Mouse (Mus musculus) kidney, adult 9 months (tissue): ENCODE measurements around the gene Ube2l3.

Experiments used
- DNase-seq: peaks from one replicate; pipeline ENCODE4 v3.0.0; 2022

Gene Ube2l3

DNA sequence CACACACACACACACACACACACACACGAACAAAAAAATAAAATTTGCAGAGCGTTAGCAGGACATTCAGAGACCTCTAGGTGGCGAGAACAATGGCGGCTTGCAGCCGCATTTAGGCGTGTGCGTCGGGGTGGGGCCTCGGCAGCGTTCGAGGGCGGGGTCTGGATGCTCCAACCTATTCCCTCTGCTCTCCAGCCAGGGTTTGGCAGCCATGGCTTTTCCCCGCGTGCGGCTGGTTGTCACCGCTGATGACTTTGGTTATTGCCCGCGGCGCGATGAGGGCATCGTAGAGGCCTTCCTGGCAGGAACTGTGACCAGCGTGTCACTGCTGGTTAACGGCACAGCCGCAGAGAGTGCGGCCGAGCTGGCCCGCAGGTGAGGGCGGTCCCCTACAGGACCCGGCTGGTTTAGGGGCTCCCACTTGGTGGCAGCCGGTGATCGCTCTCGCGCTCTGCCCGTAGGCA lies 55.6 kb downstream of the Ube2l3 start, which contains the start of gene Ccdc116:
Gene Ccdc116, minus strand, starts transcription at position 458 of the 464 bp plus-strand sequence.
- peak; percentile 70 for DNase-seq

DNA sequence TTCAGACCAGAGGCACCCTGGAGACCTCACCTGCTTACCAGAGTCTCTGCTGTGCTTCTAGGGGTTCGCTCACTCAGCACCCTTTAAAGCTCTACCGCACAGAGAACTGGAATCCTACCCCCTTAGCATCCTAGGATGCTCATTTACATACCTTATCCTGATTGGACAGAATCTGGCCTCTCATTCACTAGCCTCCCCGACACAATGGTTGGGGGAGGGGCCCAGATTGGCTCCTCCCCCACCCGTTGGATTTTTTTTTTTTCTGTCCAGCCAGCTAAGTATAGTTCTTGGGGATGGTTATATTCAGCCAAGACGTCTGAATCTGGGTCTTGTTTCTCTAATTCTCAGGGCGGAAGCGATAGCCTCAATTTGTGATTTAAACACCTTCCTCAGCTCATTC lies 58.1 kb downstream of the Ube2l3 start, which contains the start of gene Ydjc:
Gene Ydjc, plus strand, starts transcription at position 283 of the 400 bp plus-strand sequence.
- no peak for DNase-seq

DNA sequence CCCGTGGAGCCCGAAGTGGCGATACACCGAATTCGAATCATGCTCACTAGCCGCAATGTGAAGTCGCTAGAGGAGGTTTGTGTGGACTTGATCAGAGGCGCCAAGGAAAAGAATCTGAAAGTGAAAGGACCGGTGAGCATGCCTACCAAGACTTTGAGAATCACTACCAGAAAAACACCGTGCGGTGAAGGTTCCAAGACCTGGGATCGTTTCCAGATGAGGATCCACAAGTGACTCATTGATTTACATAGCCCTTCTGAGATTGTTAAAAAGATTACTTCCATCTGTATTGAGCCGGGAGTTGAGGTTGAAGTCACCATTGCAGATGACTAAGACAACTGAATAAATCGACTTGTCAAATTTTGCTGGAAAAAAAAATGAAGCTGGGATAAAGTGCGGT lies 65.1 kb downstream of the Ube2l3 start:
- no peak for DNase-seq

DNA sequence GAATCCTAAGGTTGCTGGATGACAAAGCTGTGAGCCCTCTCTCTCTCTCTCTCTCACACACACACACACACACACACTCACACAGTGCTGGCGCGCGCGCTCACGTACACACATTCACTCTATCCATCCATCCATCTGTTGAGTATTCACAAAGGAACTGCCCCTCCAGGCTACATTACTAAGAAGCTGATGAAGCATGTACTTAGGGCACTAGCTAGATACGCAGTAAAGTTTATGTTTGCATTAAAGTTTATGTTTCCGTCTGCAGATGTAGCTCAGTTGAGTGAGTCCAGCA lies 69.6 kb downstream of the Ube2l3 start:
- no peak for DNase-seq

DNA sequence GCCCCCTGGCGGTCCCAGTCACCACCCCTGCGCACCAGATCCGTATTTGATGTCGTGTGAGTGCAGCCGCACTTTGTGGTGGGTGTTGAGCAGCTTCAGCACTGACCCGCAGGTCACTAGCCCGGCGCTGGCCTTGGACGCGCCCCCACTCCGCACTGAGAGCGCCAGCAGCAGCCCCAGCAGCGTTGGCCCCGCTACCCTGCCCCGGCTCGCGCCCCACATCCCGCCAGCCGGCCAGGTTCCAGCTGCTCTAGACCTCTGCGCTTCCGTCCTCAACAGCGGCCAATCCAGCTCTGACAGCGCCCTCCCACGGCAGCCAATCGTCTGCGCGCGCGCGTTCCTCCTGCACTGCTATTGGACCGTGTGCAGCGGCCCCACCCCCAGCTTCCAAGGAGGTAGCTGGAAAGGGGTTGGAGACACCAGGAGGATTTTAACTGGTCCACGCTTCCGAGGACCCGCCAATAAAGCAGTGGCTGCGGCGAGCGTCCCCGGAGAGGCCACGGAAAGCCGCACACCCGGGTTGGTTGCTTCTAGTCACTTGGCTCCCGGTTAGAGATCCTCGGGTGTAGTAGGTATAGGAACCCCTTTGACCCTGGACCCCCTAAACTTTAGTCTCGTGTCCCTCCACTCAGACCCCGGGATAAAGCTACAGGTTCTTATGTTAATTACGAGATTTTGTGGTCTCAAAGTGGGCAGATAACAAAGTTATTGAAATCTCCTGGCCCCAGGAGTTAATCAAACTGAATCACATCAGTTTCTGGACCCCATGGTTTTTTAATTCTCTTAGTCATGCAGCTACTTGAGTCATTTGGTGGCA lies 70.2 kb downstream of the Ube2l3 start, which contains the start of gene Sdf2l1:
Gene Sdf2l1, minus strand, starts transcription at position 295 of the 817 bp plus-strand sequence.
- peak; percentile 98 for DNase-seq

DNA sequence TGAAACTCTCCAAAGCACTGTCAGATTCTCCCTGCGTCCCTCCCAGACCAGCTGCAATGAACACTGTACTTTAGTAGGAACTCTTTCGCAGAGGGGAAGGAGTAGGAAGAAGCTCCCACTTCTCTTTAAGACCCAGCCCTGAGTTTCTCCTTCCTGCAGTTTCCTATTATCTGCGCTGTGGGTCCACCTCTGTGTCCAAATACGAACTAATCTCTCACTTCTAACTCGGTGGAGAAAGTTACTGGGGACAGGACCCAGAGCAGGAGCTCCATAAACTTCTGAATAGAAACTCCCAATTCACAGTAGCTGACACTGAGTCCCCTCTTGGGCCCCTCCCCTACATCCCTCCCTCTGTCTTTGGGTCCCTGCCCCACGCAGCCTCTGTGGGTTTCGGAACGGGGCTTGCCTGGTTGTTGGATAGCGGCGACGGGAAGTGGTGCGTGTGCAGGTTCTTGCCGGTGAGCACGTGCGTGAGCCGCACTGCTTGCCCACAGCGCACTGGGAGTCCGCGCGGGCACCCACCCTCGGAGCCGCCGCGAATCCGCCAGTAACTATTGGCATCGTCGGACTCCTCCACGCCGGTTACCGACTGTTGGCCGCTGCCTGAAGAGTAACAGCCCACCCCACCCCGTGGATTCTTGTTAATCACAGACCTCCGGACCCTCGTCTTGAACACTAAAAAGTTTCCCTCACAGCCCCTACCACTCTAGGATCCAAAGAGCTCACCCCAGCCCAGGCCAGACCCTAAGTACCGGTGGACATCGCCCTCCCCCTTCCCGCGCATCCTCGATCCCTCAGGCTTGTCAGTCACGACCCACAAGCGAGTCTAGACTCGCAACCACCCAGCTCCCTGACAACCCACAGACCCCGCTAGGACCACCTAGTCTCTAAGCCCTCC lies 71.0 kb downstream of the Ube2l3 start:
- DNase-seq, result no peak

DNA sequence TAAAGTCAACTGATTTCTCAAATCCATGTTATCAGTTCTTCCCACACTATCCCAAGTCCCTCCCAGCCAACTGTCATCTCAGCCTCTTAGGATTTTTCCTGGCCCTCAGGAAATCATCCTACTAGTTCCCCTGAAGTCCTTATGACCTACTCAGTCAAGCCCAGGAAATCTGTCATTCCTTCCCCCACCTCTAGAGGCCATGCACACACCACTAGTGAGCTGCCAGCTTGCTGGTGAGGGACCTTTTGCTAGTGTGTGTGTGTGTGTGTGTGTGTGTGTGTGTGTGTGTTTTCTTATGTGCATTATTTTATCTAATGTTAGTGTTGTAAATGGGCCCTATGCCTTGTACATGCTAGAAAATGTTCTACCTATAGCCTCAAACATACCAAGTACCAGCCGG lies 75.2 kb downstream of the Ube2l3 start:
- DNase-seq, result peak; percentile 66

DNA sequence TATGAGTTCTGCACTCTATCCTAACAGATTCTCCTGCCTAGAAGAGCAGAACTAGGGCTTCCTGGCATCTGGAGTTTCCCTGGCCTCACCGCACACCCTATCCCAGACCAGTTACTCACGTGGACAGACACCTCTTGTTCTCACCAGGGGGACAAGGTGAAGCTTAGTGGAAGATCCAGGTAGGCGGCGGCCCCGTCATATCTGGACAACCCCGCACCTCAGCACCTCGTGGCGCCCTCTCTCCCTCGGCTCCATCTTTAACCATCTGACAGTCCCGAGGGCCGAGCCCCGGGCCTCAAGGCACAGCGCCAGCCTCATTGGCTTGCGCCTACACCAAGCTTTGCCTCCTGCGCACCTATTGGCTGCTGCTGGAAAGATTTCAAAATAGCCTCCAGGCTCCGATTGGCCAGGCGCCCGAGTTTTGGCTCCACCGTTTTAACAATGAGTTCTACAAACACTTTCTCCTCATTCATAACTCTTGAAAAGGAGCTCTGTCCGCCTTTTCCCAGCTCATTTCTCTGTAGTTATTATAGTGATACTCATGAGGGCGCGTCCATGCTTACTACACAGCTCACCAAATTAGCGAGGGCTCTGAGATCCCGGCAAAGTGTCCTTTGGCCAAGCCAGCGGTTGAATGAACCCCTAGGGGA lies 77.5 kb downstream of the Ube2l3 start, which contains the start of gene 2610318N02Rik:
Gene 2610318N02Rik, minus strand, starts transcription at position 297 of the 650 bp plus-strand sequence.
- peak; percentile 66 for DNase-seq

DNA sequence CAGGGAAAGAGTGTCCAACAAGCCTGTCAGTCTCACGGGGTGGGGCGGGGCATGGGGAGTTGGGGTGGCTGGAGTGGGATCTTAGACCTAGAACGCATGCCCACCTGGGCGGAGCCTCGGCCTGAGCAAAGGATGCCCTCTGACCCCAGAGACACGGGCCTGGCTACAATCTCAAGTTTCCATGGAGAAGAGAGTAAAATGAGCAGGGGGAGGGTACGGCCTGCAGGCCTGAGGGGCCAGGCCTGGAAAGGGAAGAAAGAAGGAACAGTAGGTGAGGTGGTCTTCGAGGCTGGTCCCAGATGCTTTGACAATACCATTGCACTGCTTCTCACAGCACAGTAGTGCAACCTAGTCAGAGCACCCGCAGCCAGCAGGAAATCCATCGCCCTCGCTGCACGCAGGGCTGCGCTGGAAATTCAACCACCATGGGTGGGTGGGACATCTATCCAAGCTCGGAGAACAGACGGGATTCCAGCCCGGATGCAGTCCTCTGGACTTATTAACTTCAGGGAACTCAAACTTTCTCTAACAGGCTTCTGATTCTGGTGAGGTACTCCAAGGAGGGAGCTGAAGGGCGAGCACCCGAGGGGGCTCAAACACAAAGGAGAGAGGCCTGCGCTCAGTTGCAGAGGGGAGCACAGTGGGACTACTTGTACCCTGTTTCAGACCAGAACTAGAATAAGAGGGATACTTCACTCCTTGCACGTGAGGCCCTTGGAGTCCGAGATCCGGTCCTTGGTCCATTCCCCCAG lies 78.2 kb downstream of the Ube2l3 start:
- DNase-seq, result no peak

DNA sequence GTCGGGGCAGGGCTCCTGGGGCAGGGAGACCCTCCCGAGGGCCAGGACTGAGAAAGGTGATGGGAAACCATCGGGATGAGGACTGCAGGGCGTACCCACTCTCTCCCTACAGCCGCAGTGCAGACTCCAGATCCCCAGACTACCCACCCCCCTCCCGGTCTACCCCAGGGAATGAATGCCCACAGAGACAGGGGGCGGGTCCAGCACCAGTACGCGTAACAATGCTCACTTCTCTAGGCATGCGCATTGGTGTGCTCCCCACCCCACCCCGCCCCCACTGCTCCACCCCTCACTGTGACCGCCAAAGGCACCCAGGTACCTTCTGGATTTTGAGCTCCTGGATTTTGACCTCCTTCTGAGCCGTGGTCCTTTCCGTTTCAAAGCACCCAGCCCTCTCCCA lies 80.9 kb downstream of the Ube2l3 start:
- DNase-seq, result no peak

DNA sequence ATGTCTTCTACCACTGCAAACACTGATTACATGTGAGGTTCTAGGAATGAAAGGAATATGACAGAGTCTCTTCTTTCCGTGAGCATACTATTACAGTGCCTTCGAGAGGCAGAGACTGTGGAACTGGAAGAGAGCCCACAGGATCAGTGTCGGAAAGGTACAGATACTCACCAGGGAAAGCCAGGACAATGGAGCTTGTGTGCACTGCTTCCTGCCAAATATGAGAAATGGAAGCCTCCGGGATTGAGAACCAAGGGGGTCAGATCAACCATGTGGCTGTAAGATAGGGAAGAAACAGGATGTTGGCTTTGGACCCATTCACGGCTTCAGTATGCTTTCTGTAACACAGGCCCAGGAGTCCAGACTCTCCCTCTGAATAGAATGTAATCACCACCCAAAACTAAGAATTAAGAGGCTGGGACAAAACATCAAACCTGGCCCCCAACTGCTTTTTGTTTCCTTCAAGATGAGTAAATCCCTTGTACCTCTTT lies 85.1 kb downstream of the Ube2l3 start:
- no peak for DNase-seq

DNA sequence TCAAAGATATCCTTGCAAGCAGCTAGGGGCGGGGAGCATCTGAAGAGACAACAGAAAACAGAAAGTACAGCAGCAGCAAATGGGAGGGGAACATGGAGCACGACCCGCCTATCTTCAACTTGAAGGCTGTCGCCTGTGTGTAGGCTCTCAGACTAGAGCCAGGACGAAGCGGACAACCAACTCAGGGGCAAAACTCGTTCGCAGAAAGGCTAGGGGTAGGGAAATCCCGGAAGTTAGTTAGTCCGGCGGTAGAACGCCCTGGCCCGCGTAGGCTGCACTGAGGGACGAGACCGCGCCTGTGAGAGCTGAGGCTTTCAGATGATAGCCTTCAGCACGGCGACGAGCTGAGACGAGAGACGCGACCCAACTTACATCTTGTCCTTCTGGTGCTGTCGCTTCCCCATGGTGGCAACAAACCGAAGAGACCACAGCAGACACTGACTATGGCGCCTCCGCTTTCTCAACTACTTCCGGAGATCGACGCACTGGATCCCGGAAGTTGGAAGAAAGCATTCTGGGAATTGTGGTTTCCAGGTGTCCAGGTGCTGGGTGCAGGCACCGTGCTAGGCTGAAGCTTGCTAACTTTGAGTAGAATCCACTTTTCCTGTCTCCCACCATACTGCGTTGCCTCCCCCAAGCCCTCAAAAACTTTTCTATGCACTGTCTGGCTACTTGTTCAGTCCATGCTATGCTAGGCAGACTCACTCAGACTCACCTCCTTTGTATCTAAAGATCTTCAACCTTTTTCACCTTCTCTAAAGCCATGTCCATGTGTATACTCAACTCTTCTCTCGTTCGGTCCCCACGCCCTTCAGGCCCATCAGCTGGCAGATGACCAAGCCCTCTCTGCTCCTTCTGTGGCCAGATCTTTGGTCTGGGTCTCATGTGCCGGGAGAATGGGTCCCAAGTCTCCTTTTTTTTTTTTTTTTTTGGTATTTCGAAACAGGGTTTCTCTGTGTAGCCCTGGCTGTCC lies 91.4 kb downstream of the Ube2l3 start, which contains the start of gene Ppil2:
Gene Ppil2, minus strand, starts transcription at position 487 of the 973 bp plus-strand sequence.
- peak; percentile 77 for DNase-seq

DNA sequence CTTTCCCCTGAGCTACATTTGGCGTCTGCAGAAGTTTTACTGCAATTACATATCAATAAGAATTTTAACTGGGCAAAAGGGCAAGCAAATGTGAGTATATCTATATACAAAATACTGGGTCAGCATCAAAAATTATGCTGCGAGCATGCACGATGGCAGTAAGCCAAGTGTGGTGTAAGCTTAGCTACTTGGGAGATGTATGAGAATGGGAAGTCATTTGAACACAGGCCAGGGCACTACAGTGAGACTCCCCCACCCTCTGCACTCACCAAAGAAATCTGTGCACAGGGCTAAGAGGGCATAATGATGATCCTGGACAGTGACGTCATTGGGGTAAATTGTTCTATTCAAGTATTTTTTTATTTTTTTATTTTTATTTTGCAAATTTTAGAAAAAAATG lies 97.8 kb downstream of the Ube2l3 start:
- no peak for DNase-seq

DNA sequence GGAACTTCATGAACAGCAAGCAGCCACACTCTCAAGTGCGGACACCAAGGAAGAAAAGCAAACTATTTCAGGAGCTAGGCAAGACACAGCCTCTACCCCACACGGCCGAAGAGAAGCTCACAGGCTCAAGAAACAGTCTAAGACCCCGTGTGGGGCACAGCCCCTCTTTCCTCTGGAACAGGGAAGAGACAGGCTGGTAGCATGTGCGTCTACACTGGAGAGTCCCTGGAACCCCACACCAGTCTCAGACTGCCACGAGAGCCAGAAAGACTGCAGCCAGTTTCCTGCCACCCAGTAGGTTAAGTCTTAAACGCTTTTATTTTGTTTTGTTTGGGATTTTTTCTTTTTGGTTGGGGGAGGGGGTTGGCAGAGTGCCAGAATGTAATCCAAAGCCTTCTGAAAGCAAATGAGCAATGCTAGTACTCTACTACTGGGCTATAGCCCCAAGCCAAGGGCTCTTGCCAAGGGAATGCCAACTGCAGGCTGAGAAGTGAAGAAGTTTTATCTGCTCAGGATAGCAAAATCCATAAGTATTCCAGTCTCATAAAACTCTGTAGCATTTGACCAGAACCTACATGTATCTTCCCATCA lies 99.7 kb downstream of the Ube2l3 start:
- DNase-seq, result no peak
